Mouse (Mus musculus): ENCODE measurements at regions not wholly inside any gene's neighbourhood (a gene's known extent, or its start where the extent isn't known, plus 50 kb on each side); places are given as distances from the start of the nearest gene placed in this dataset.

DNA sequence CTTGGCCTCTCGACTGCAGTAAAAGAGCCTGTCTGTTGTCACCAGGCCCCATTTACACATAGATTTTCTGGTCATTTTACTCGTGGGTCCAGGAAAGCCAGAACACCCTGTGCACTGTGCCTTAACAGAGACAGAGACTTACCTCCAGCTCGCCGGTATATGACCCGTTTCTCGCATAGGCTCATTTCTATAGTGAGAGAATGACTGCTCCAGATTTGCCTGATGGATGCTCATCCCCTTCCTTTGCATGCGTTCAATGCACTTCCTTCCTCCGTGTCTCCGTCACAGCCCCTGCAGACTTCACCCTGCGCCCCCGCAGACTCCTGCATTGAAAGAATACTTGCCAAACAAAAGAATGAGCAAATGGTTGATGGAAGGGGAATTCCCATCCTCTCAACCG is 122.8 kb downstream of the Zfp365 start:
- Histone ChIP-seq H3K9ac (ENCODE audit: low read length) (no peak overlapping the region), H3K4me2 (ENCODE audit: low read length) (no peak overlapping the region), H3K4me1 (ENCODE audit: control insufficient read depth in 2 of 2, insufficient read depth in 2 of 2, low read length in 2 of 2) (no peaks in the 10 kb centered on the region), H3K27me3 (ENCODE audit: control insufficient read depth, insufficient read depth, low read length) (no peaks in the 10 kb centered on the region), H3K9me3 (ENCODE audit: control insufficient read depth, low read length) (peaks cover under 1% of the 10 kb centered on the region; the same call in 1 of the 2 replicates), H3K27ac (replicated peaks in 1 of 2; ENCODE audit: control insufficient read depth in 1 of 2, insufficient read depth in 1 of 2, low read depth in 2 of 2, low read length in 2 of 2) (no peak overlapping the region), H3K4me3 (ENCODE audit: control insufficient read depth in 1 of 2, insufficient read depth in 1 of 2, low read depth in 1 of 2, low read length in 2 of 2) (no peak overlapping the region), H3K36me3 (ENCODE audit: control insufficient read depth, insufficient read depth, low read length) (no peaks in the 10 kb centered on the region)
- 68% methylated on average over 12 of the region's 12 CpGs for WGBS
- ATAC-seq (ENCODE audit: insufficient number of reproducible peaks, insufficient read depth, low FRiP score, low read depth): no peak

DNA sequence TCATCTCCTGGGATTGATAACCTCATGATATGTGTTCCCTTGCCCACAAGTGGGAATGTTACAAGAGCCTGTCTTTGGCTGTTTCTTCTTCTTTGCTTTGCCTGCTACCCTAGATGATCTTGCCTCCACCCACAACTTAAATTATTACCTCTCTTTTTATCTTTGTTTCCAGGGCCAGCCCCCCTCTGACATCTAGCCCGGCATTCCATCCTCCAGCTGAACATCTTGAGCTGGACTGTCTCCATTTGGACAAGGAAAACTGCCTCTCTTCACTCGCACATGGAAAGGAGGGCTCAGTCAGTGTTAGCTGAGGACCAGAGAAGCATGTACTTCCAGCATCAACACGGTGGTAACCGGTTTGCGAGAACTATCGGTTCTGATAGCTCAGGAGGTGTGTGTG is 124.3 kb downstream of the Zfp365 start:
- H3K36me3 ChIP-seq (ENCODE audit: control insufficient read depth, insufficient read depth, low read length): no peaks in the 10 kb centered on the region
- no peaks in the 10 kb centered on the region for H3K4me1 ChIP-seq (ENCODE audit: control insufficient read depth in 2 of 2, insufficient read depth in 2 of 2, low read length in 2 of 2)
- WGBS: 66% methylated on average over 6 of the region's 6 CpGs
- H3K4me3 ChIP-seq (ENCODE audit: control insufficient read depth in 1 of 2, insufficient read depth in 1 of 2, low read depth in 1 of 2, low read length in 2 of 2): no peak overlapping the region
- ATAC-seq (ENCODE audit: insufficient number of reproducible peaks, insufficient read depth, low FRiP score, low read depth): no peak
- H3K9me3 ChIP-seq (ENCODE audit: control insufficient read depth, low read length): peaks cover 3% of the 10 kb centered on the region; the same call in 1 of the 2 replicates
- H3K27me3 ChIP-seq (ENCODE audit: control insufficient read depth, insufficient read depth, low read length): no peaks in the 10 kb centered on the region
- H3K9ac ChIP-seq (ENCODE audit: low read length): no peak overlapping the region
- no peak overlapping the region for H3K27ac ChIP-seq (replicated peaks in 1 of 2; ENCODE audit: control insufficient read depth in 1 of 2, insufficient read depth in 1 of 2, low read depth in 2 of 2, low read length in 2 of 2)
- no peak overlapping the region for H3K4me2 ChIP-seq (ENCODE audit: low read length)

DNA sequence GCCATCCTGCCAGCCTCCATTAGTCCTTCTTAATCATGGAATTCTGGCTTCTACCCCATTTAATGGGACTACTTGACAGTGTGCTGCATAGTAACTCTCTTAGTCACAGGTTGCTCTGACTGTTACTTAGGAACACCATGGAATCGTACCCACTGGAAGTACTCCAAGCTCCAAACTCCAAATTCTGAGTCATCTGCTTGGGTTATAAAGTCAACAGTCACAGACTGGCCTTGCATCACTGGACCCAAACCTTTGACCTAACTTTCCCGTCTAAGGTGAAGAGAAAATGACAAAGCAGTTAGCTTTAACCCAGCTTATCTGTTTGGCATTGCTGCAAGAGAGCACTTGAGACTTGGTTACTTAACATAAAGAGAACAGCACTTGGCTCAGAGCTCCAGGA is 126.9 kb downstream of the Zfp365 start:
- Histone ChIP-seq H3K36me3 (ENCODE audit: control insufficient read depth, insufficient read depth, low read length) (no peaks in the 10 kb centered on the region), H3K4me3 (ENCODE audit: control insufficient read depth in 1 of 2, insufficient read depth in 1 of 2, low read depth in 1 of 2, low read length in 2 of 2) (no peak overlapping the region), H3K9ac (ENCODE audit: low read length) (no peak overlapping the region), H3K4me2 (ENCODE audit: low read length) (no peak overlapping the region), H3K4me1 (ENCODE audit: control insufficient read depth in 2 of 2, insufficient read depth in 2 of 2, low read length in 2 of 2) (no peaks in the 10 kb centered on the region), H3K27ac (replicated peaks in 1 of 2; ENCODE audit: control insufficient read depth in 1 of 2, insufficient read depth in 1 of 2, low read depth in 2 of 2, low read length in 2 of 2) (no peak overlapping the region), H3K27me3 (ENCODE audit: control insufficient read depth, insufficient read depth, low read length) (no peaks in the 10 kb centered on the region), H3K9me3 (ENCODE audit: control insufficient read depth, low read length) (peaks cover 3% of the 10 kb centered on the region; the same call in 1 of the 2 replicates)
- no peak for ATAC-seq (ENCODE audit: insufficient number of reproducible peaks, insufficient read depth, low FRiP score, low read depth)
- 58% methylated on average over 2 of the region's 2 CpGs for WGBS

DNA sequence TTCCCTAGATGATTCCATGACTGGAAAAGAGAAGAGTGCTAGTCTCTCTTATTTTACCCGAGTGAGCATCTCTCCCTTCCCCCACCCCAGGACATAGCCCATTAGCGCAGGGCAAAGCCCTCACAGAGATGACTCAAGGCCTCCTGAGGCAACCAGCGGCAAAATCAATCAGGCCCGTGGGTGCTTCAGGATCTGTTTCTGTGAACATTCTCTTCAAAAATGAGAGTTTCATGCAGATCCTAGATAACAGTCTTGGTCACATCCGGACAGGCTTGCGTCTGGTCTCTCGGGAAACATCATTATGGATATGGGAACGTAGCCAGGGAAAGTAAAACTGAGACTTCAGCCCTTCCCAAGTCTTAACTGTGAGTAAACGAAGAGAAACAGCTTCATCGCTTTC is 134.1 kb downstream of the Zfp365 start:
- Histone ChIP-seq H3K36me3 (ENCODE audit: control insufficient read depth, insufficient read depth, low read length) (no peaks in the 10 kb centered on the region), H3K27ac (replicated peaks in 1 of 2; ENCODE audit: control insufficient read depth in 1 of 2, insufficient read depth in 1 of 2, low read depth in 2 of 2, low read length in 2 of 2) (no peak overlapping the region), H3K27me3 (ENCODE audit: control insufficient read depth, insufficient read depth, low read length) (no peaks in the 10 kb centered on the region), H3K4me1 (ENCODE audit: control insufficient read depth in 2 of 2, insufficient read depth in 2 of 2, low read length in 2 of 2) (no peaks in the 10 kb centered on the region), H3K4me3 (ENCODE audit: control insufficient read depth in 1 of 2, insufficient read depth in 1 of 2, low read depth in 1 of 2, low read length in 2 of 2) (no peak overlapping the region), H3K9ac (ENCODE audit: low read length) (no peak overlapping the region), H3K4me2 (ENCODE audit: low read length) (no peak overlapping the region), H3K9me3 (ENCODE audit: control insufficient read depth, low read length) (no peaks in the 10 kb centered on the region)
- no peak for ATAC-seq (ENCODE audit: insufficient number of reproducible peaks, insufficient read depth, low FRiP score, low read depth)
- 64% methylated on average over 10 of the region's 10 CpGs for WGBS

DNA sequence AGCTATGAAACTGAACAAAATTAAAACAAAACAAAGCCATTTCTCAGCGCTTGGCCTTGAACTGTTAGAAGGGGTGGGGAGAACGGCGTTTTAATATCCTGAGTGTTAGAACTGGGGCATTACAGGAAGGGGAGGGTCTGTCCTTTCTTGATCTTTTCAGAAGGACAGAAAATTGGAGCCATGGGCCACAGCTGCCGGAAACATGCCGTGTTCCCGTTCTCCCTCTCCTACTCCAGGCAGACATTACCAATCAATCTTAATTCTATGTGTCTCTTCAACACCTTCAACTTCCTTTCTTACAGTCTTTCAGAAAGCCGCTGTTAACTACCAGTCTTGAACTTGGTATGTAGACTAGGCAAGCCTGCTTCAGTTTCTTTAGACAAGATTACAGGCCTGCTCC is 134.7 kb downstream of the Zfp365 start:
- H3K4me3 ChIP-seq (ENCODE audit: control insufficient read depth in 1 of 2, insufficient read depth in 1 of 2, low read depth in 1 of 2, low read length in 2 of 2): no peak overlapping the region
- no peak overlapping the region for H3K27ac ChIP-seq (replicated peaks in 1 of 2; ENCODE audit: control insufficient read depth in 1 of 2, insufficient read depth in 1 of 2, low read depth in 2 of 2, low read length in 2 of 2)
- no peaks in the 10 kb centered on the region for H3K36me3 ChIP-seq (ENCODE audit: control insufficient read depth, insufficient read depth, low read length)
- ATAC-seq (ENCODE audit: insufficient number of reproducible peaks, insufficient read depth, low FRiP score, low read depth): no peak
- 87% methylated on average over 7 of the region's 7 CpGs for WGBS
- no peaks in the 10 kb centered on the region for H3K9me3 ChIP-seq (ENCODE audit: control insufficient read depth, low read length)
- H3K9ac ChIP-seq (ENCODE audit: low read length): no peak overlapping the region
- no peaks in the 10 kb centered on the region for H3K4me1 ChIP-seq (ENCODE audit: control insufficient read depth in 2 of 2, insufficient read depth in 2 of 2, low read length in 2 of 2)
- no peak overlapping the region for H3K4me2 ChIP-seq (ENCODE audit: low read length)
- no peaks in the 10 kb centered on the region for H3K27me3 ChIP-seq (ENCODE audit: control insufficient read depth, insufficient read depth, low read length)

DNA sequence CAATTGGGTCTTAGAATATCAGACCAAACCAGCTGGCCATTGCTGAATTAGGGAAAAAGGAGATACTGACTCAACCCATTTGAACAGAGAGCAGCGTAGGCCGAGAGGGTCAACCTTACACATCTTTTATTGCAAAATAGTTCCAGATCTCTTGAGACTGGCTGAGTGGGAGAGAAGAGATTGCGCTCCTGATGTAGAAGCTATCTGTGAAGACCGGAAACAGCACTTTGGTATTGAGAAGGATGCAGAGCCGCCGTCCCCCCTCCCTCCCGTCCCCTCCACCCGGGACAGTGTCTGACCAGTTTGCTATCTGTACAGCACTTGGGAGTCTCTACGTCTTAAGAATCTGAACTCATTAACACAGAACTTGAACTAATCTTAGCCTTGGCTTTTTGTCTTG is 135.6 kb downstream of the Zfp365 start:
- Histone ChIP-seq H3K4me1 (ENCODE audit: control insufficient read depth in 2 of 2, insufficient read depth in 2 of 2, low read length in 2 of 2) (no peaks in the 10 kb centered on the region), H3K9me3 (ENCODE audit: control insufficient read depth, low read length) (no peaks in the 10 kb centered on the region), H3K27me3 (ENCODE audit: control insufficient read depth, insufficient read depth, low read length) (no peaks in the 10 kb centered on the region), H3K4me2 (ENCODE audit: low read length) (no peak overlapping the region), H3K4me3 (ENCODE audit: control insufficient read depth in 1 of 2, insufficient read depth in 1 of 2, low read depth in 1 of 2, low read length in 2 of 2) (no peak overlapping the region), H3K27ac (replicated peaks in 1 of 2; ENCODE audit: control insufficient read depth in 1 of 2, insufficient read depth in 1 of 2, low read depth in 2 of 2, low read length in 2 of 2) (no peak overlapping the region), H3K9ac (ENCODE audit: low read length) (no peak overlapping the region), H3K36me3 (ENCODE audit: control insufficient read depth, insufficient read depth, low read length) (no peaks in the 10 kb centered on the region)
- no peak for ATAC-seq (ENCODE audit: insufficient number of reproducible peaks, insufficient read depth, low FRiP score, low read depth)
- WGBS: 84% methylated on average over 9 of the region's 9 CpGs

DNA sequence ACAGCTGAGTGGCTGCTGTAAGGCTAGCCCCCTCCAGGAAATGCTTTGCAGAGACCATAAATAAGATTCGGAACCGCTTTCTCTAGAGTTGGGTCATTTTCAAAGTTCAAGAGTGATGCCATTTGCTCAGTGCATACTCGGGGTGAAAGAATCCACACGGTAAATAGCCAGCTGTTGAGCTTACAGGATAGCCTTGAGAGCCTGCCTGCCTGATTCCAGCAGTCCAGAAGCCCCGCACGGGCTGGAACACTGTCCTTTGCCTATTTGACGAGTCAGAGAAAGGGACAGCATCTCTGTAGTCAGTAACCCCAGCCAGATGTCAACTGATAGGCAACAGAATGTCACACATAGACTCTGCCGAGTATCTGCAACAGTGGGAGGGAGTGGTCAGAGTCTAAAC is 140.7 kb downstream of the Zfp365 start:
- no peaks in the 10 kb centered on the region for H3K36me3 ChIP-seq (ENCODE audit: control insufficient read depth, insufficient read depth, low read length)
- H3K9ac ChIP-seq (ENCODE audit: low read length): no peak overlapping the region
- no peaks in the 10 kb centered on the region for H3K4me1 ChIP-seq (ENCODE audit: control insufficient read depth in 2 of 2, insufficient read depth in 2 of 2, low read length in 2 of 2)
- no peak overlapping the region for H3K4me3 ChIP-seq (ENCODE audit: control insufficient read depth in 1 of 2, insufficient read depth in 1 of 2, low read depth in 1 of 2, low read length in 2 of 2)
- WGBS: 68% methylated on average over 8 of the region's 8 CpGs
- H3K4me2 ChIP-seq (ENCODE audit: low read length): no peak overlapping the region
- no peaks in the 10 kb centered on the region for H3K9me3 ChIP-seq (ENCODE audit: control insufficient read depth, low read length)
- no peak overlapping the region for H3K27ac ChIP-seq (replicated peaks in 1 of 2; ENCODE audit: control insufficient read depth in 1 of 2, insufficient read depth in 1 of 2, low read depth in 2 of 2, low read length in 2 of 2)
- ATAC-seq (ENCODE audit: insufficient number of reproducible peaks, insufficient read depth, low FRiP score, low read depth): no peak
- no peaks in the 10 kb centered on the region for H3K27me3 ChIP-seq (ENCODE audit: control insufficient read depth, insufficient read depth, low read length)

DNA sequence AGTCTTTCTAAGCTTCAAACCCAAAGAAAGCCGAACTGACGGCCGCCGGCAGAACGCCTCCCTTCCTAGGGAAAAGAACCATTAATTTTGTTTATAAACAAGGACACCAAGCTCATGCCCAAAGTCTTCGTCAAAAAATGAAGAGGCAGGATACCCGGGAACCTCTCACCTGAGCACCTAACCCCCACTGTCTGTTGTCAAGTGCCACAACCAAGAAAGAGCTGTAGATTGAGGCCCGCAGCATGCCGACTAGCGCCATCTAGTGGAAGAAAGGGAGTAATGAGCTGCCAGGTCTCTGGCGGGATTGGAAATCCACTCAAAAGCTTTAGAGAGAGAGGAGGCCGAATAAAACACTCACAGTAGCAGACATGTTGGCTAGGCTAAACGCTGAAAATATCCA is 146.4 kb downstream of the Zfp365 start:
- no peak overlapping the region for H3K4me3 ChIP-seq (ENCODE audit: control insufficient read depth in 1 of 2, insufficient read depth in 1 of 2, low read depth in 1 of 2, low read length in 2 of 2)
- WGBS: 38% methylated on average over 13 of the region's 13 CpGs
- no peaks in the 10 kb centered on the region for H3K9me3 ChIP-seq (ENCODE audit: control insufficient read depth, low read length)
- no peaks in the 10 kb centered on the region for H3K36me3 ChIP-seq (ENCODE audit: control insufficient read depth, insufficient read depth, low read length)
- H3K4me1 ChIP-seq (ENCODE audit: control insufficient read depth in 2 of 2, insufficient read depth in 2 of 2, low read length in 2 of 2): no peaks in the 10 kb centered on the region
- no peak overlapping the region for H3K27ac ChIP-seq (replicated peaks in 1 of 2; ENCODE audit: control insufficient read depth in 1 of 2, insufficient read depth in 1 of 2, low read depth in 2 of 2, low read length in 2 of 2)
- ATAC-seq (ENCODE audit: insufficient number of reproducible peaks, insufficient read depth, low FRiP score, low read depth): no peak
- no peaks in the 10 kb centered on the region for H3K27me3 ChIP-seq (ENCODE audit: control insufficient read depth, insufficient read depth, low read length)
- H3K9ac ChIP-seq (ENCODE audit: low read length): no peak overlapping the region
- no peak overlapping the region for H3K4me2 ChIP-seq (ENCODE audit: low read length)
